Mouse (Mus musculus): ENCODE measurements at regions not wholly inside any gene's neighbourhood (a gene's known extent, or its start where the extent isn't known, plus 50 kb on each side); places are given as distances from the start of the nearest gene placed in this dataset.

DNA sequence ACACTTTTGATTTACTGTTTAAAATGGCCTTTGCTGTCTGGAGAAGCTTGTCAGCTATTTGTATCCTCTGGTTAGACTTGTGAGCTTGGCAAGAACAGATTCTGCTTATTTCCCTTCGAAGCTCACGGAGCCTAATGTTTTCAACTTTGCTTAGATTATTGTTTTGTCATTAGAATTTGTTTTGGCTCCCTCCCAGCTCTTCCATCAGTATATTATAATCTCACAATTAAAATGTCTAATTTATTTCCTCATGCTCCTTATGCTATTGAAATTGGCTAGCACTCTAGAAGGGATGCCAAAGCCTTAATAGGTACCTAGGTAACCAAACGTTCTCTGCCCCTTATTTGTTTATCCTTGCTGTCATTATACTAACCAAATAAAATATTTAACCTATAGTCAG is 171.9 kb downstream of the Irx2 start:
- no peak for DNase-seq (ENCODE audit: extremely low spot score in 1 of 2, low spot score in 1 of 2)

GRCm38 (mm10) chr13:72803374-72803773 is 174.8 kb downstream of the Irx2 start:
- no peak for DNase-seq (ENCODE audit: extremely low spot score in 1 of 2, low spot score in 1 of 2)

DNA sequence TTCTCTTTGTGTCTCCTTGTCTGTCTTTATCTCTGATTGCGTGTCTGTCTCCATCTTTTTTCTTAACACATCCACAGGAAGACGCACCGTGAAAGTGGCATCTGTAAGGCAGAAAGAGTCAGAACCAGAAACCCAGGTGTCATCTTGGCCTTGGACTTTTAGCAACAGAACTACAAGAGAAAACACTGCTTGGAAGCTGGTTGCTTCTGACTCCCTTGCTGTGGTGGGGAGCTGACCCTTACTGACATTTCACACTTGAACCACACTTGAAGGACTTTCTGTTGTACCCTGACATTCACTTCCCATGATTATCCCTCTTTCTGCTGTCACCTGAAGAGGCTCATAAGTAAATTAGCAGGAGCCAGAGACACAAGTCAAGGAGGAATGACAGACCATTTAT is 180.6 kb downstream of the Irx2 start:
- DNase-seq (ENCODE audit: extremely low spot score in 1 of 2, low spot score in 1 of 2) = no peak

DNA sequence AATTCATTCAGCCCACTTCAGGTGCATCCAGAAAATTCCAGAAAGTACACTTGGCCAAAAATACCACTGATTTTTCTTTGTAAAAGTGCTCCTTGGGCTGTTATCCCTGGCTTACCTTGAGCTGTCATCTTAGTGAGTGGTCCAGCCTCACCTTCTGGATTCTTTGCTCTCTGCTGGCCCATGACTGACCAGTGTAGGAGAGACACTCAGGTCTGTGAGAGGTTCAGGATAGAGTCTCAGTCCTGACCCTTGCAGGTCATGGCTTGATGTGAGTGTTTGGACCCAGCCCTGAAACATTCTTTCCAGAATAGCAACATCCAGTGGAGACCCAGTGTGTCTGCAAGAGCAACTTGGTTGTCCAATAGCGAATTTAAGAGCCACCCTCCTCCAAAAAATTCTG is 182.0 kb downstream of the Irx2 start:
- no peak for DNase-seq (ENCODE audit: extremely low spot score in 1 of 2, low spot score in 1 of 2)

- no peak for DNase-seq (ENCODE audit: extremely low spot score in 1 of 2, low spot score in 1 of 2)
Observed at GRCm38 (mm10) chr13:72814616-72815015, 186.0 kb downstream of the Irx2 start.

GRCm38 (mm10) chr13:72815236-72815932 is 186.8 kb downstream of the Irx2 start:
- no peak for DNase-seq (ENCODE audit: extremely low spot score in 1 of 2, low spot score in 1 of 2)

GRCm38 (mm10) chr13:72815933-72816553 is 187.4 kb downstream of the Irx2 start:
- no peak for DNase-seq (ENCODE audit: extremely low spot score in 1 of 2, low spot score in 1 of 2)

DNA sequence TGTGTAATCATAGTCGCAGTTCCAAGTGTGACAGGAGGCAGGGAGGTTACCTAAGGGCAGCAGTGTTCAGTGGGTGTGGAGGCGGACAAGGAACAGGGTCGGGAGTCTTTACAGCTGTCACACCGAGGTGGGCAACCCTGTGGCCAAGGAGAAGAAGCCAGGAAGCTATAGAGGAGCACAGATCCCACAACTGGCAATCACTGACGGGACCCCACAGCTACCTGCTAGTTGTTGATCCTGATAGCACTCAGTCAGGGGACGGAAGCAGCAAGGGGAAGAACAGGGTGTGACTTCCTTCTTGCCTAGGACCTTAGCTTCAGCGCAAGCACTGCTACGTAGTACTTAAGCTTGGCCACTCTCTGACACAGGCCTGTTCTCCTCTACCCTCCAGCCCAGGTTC is 188.2 kb downstream of the Irx2 start:
- no peak for DNase-seq (ENCODE audit: extremely low spot score in 1 of 2, low spot score in 1 of 2)

DNA sequence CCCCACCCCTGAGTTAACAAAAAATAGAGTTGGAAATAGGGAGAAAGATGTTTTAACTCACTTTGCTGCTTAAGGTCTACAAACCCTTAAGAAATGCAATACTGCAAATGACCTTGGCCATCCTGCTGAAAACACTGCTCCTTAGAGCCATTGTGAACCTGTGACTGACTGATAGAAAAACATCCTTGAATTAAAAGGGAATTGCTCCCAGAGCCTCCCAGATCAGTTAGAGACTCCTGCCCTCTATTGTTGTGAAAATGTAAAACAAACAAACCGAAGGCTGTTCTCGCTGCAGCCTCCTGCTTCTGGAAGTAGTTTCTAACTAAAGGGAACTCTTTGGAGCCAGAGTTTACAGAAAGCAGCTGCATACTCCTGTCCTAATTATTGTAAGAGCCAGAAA is 188.9 kb downstream of the Irx2 start:
- no peak for DNase-seq (ENCODE audit: extremely low spot score in 1 of 2, low spot score in 1 of 2)

DNA sequence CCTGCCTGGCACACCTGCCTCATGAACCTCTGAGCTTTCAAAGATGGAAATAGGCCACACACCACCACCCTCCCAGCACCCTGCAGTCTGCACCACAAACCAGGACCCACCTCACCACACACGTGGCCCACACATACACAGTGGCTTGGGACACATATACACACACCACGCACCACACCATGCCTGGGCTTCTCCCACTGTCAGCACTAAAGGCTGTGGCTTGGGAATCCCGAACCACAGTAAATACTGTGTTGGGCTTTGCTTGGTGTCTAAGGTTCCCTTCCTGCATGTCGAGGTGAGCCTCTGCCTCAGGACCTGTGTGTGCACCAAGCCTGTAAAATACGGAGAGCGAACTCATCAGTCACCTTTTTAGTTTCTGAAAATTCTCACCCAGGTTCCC is 189.3 kb downstream of the Irx2 start:
- no peak for DNase-seq (ENCODE audit: extremely low spot score in 1 of 2, low spot score in 1 of 2)

DNA sequence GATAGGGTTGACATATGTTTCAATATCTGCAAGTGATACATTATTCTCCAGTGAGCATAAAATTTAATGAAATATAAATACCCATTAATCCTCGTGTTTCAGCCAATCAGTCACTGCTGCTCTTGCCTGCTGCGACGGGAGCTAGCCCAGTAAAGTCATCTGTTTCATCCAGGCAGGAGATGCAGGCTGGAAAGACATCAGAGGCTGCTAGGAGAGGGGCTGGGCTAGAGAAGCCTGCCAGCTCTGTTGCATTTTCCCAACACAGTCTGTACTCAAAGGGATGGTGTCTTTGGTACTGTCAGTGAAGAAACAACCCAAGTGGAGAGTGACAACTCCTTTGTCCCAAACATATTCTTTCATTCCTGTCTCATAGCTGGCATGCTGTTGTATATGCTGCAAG is 198.0 kb downstream of the Irx2 start:
- DNase-seq (ENCODE audit: extremely low spot score in 1 of 2, low spot score in 1 of 2) = no peak

DNA sequence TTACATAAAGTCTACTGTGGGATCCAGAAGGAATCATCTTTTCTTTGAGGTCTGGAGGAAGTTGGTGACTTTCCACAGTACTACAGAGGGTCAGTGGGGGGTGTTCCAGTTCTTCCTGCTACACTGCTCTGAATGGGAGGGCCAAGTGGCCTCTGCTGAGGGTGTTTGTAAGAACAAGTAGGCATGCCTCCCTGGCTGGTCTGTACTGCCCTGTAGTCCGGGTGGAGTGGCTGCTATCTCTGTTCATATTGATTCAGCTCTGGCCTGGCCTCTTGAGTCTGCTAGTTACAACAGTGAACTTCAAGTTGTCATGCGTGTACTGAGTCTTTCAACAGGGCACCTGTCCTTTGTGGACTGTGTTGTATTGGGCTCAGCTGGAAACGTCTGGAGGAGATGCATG is 200.7 kb downstream of the Irx2 start:
- DNase-seq (ENCODE audit: extremely low spot score in 1 of 2, low spot score in 1 of 2) = no peak

DNA sequence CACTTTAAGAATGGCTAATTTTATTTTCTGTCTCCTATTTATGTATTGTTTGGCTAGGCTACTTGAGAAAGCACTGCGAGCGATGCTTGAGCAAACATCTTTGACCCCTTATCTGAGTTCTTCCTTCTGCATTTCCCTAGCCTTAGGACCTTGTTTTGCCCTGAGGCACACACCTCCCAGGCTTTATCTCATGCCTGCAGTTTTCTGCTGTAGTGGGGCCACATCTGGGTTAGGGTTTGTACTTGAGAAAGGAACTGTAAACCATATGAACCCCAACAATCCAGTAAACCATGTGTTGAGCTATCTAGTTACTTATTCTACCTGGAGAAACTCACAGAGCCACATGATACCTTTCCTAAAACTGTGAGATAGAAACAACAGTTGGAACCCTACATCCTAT is 204.7 kb downstream of the Irx2 start:
- no peak for DNase-seq (ENCODE audit: extremely low spot score in 1 of 2, low spot score in 1 of 2)

DNA sequence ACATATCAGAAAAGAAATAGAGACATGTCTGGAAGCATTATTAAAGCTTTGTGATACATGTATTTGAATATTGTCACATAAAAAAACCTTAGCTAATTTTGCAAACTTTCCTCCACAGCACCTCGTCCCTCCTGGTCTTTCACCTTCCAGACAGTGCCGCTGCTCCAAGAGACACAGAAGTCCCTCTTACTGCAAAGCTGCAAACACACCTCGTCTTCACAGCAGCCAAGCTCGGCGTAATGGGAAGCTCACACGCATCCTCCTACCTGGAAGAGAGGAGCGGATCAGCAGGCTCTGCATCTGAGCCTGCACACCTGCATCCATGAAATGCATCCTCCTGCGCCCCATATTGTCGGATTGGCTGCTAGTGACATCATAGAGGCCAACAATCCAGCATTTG is 208.4 kb downstream of the Irx2 start:
- DNase-seq (ENCODE audit: extremely low spot score in 1 of 2, low spot score in 1 of 2) = no peak

DNA sequence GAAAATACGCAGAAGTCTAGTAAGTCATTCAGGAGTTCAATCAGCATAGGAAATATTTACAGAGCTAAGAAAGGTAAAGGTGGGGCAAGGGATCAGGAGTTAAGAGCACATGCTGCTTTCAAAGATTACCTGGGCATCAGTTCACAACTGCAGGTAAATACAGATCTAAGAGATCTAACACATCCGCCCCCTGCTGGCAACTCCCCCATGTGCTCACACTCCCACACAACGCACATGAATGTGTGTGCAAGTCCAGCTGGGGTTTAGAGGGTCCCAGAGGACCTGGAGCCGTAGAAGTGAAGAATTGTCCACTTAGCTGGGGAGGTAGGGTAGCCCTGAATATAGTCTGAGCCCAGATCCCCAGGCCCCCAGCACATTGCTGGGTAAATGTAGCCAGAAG is 219.5 kb downstream of the Irx2 start:
- no peak for DNase-seq (ENCODE audit: extremely low spot score in 1 of 2, low spot score in 1 of 2)

- no peak for DNase-seq (ENCODE audit: extremely low spot score in 1 of 2, low spot score in 1 of 2)
Observed at GRCm38 (mm10) chr13:72849841-72850240, 221.2 kb downstream of the Irx2 start.

DNA sequence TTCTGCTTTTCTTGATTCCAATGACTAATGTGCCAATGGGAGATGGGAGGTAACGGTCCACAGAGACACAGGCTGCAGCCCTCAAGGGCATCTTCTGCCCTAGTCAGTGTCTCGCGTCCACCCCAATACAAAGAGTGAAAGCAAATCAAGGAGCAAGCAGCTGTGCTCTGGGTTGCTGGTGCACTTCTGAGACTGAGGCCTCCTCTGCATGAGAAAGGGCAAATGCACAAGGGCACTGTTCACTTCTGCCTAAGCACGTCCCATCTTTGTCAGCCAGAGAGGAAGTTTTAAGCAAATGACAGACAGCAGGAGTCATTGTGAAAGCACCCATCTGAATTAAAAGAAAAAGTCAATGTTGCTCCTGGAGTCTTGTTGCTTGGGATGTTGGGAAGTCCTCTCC is 224.3 kb downstream of the Irx2 start:
- no peak for DNase-seq (ENCODE audit: extremely low spot score in 1 of 2, low spot score in 1 of 2)

DNA sequence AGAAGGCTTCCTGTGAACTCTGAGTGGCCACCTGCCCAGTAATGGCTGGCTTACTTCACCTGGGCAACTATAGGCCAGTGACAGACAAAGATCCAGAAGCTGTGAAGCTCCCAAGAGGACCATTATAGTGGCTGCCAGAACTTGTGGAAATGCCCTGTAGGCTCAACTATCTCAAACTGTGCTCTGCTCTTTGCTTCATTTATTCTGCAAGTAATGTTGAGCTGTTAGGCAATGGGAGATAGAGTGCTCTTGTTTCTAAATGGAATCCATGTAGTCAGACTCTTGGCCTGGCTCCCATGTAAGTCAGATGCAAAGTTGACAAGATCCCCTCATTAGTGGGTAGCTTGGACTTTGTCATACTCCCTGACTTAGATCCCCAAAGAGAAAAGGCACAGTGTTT is 247.3 kb downstream of the Irx2 start:
- DNase-seq (ENCODE audit: extremely low spot score in 1 of 2, low spot score in 1 of 2) = no peak

DNA sequence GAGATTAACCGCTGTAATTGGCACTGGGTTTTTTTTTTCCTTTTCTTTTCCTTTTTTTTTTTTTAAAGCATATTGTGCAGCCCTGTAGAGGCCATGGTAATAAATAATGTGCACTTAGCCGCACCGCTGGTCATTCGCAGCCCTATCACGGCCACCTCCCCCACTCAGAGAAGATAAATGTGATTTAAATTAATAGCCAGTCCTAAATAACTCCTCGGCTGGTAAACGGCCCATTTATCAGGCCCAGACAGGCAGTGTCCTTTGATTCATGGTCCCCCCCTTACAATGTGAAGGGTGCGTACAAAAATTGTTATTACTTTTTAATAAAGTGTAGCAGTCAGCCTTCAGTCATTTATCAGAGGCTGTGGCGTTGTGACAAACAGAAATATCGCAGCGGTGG is 266.4 kb downstream of the Irx2 start:
- DNase-seq (ENCODE audit: extremely low spot score in 1 of 2, low spot score in 1 of 2) = no peak

DNA sequence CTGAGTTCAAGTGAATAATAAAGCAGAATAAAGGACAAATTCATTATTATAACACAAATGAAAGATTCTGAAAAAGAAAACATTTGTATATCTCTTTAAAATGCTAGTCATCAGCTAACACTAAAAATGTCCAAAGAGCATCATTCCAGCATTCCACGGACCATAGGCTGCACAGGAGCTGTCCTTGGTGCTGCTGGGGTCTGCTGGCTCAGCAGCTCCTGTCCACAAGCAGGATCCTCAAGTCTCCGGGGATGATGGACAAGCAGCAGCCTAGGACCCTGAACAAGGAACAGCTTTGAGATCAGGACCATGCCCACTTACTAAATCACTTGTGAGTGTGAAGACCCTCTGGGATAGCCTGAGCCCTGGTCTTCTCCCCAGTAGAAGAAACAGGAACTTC is 274.0 kb downstream of the Irx2 start:
- no peak for DNase-seq (ENCODE audit: extremely low spot score in 1 of 2, low spot score in 1 of 2)

GRCm38 (mm10) chr13:72918895-72919294 is 290.3 kb downstream of the Irx2 start:
- no peak for DNase-seq (ENCODE audit: extremely low spot score in 1 of 2, low spot score in 1 of 2)

- no peak for DNase-seq (ENCODE audit: extremely low spot score in 1 of 2, low spot score in 1 of 2)
Observed at GRCm38 (mm10) chr13:72920368-72920767, 291.7 kb downstream of the Irx2 start.

All from frontal cortex, adult 2 months (tissue).